Mouse (Mus musculus) erythroblast, embryonic 14.5 days (primary cell): ENCODE data around the gene Scamp4. TPM values are rescaled to one million over a fixed set of nuclear protein-coding genes. Genes with fewer than 3 reads are reported as not detected.

Experiments
- H3K27me3 ChIP-seq: 2 replicates; pipeline ENCODE4 v1.6.1; 2012; ENCODE audit warnings: inconsistent platforms; ENCODE audit not compliant: control insufficient read depth
- H3K36me3 ChIP-seq: 2 replicates; pipeline ENCODE4 v1.6.1; 2012; ENCODE audit warnings: mild to moderate bottlenecking, inconsistent platforms; ENCODE audit not compliant: control insufficient read depth
- H3K4me1 ChIP-seq: 2 replicates; pipeline ENCODE4 v1.6.1; 2012; ENCODE audit warnings: inconsistent platforms; ENCODE audit not compliant: control insufficient read depth
- H3K4me3 ChIP-seq: replicated peaks from 2 replicates; pipeline ENCODE3; 2012; ENCODE audit warnings: moderate library complexity, mild to moderate bottlenecking, inconsistent platforms
- H3K9me3 ChIP-seq: 2 replicates; pipeline ENCODE4 v1.6.1; 2012; ENCODE audit warnings: low read length, inconsistent platforms, mixed read lengths; ENCODE audit not compliant: control insufficient read depth
- GATA1 ChIP-seq: IDR thresholded peaks from 2 replicates; pipeline ENCODE4 v1.6.1; 2012; ENCODE audit warnings: low read length, inconsistent platforms, mixed read lengths
- TAL1 ChIP-seq: IDR thresholded peaks from 3 replicates; pipeline ENCODE4 v1.6.1; 2012; ENCODE audit warnings: low read length, inconsistent platforms, mixed read lengths
- polyA plus RNA-seq: library from polyadenylated mRNA; stranded (reverse); fragments of >175 nt; gene quantifications from 2 replicates; pipeline ENCODE4 v1.2.3, GENCODE M21; 2012

The Scamp4 gene
- 6.8 and 7.3 TPM in 2 replicates for polyA plus RNA-seq

DNA sequence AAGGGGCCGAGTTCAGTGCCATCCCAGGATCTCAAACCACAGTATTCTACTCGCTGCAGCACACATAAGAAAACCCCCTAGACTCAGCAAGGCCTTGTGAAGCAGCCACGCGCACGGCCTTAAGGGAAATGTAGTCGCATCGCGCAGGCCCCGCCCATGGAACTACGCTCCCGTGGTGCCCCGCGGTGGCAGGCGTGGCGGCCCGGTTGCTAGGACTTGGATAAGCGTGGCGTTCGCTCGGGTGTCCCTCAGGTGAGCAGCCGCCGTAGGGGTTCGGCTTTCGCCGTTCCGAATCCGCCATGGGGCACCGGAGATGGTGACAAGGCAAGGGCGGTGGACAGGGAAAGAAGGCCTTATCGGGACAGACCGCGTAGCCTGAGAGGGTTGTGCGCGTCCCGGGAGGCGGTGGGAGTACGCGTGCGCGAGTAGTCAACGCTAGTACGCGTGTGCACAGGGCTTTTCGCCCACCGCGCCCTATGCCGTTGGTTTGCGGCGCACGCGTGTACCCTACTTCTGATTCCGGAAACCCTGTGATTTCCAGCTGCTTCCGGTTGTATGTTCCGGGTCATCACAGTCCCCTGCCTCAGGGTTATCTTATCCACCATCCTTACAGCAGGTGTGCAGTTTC is at the start of gene Scamp4, which contains the start of gene Adat3:
Gene Scamp4 (plus strand): TSS at position 175 of the 628 bp plus-strand sequence.
Gene Adat3 (plus strand): TSS at position 183 of the 628 bp plus-strand sequence.
- TF ChIP-seq TAL1 (no peak), GATA1 (0 out of 2 replicates have a peak, but pooled peaks have one; percentile 4)
- H3K36me3 ChIP-seq = peaks cover 37% of the 10 kb centered on the region
- H3K27me3 ChIP-seq = no peaks in the 10 kb centered on the region
- H3K9me3 ChIP-seq = peaks cover 7% of the 10 kb centered on the region
- H3K4me1 ChIP-seq = peaks cover 89% of the 10 kb centered on the region
- peak within 1 kb of the TSS; percentile 70 for H3K4me3 ChIP-seq

DNA sequence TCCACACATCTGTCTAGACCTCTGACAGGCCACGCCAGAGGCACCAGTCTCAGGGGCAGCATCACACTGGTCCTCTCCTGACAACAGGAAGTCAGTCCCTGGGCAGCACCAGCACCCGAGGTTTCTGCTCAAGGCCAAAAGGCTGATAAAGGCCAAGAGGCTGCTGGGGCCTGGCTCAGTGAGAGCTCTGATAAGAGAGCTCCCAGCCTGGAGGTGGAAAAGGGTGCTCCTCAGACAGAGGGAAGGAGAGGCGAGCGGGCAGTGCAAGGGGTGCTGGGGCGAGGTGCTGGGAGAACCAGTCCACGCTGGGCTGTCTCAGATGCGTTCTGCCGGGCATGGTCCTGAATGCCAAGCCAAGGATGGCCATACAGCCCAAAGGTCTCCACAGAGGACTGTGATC is 49.1 kb upstream of the Scamp4 start:
- peak; percentile 85 for TF ChIP-seq GATA1
- peak; percentile 74 for TF ChIP-seq TAL1
- Histone ChIP-seq H3K4me1 (peaks cover 84% of the 10 kb centered on the region), H3K36me3 (peaks cover 81% of the 10 kb centered on the region), H3K9me3 (no peaks in the 10 kb centered on the region), H3K4me3 (peak overlapping the region; percentile 57), H3K27me3 (no peaks in the 10 kb centered on the region)

- peak overlapping the region; percentile 57 for H3K4me3 ChIP-seq
- H3K9me3 ChIP-seq = no peaks in the 10 kb centered on the region
- H3K4me1 ChIP-seq = peaks cover 84% of the 10 kb centered on the region
- H3K27me3 ChIP-seq = no peaks in the 10 kb centered on the region
- TF ChIP-seq GATA1 = no peak
- no peak for TF ChIP-seq TAL1
- H3K36me3 ChIP-seq = peaks cover 81% of the 10 kb centered on the region
Measured at GRCm38 (mm10) chr10:80553997-80554396, 48.7 kb upstream of the Scamp4 start.

DNA sequence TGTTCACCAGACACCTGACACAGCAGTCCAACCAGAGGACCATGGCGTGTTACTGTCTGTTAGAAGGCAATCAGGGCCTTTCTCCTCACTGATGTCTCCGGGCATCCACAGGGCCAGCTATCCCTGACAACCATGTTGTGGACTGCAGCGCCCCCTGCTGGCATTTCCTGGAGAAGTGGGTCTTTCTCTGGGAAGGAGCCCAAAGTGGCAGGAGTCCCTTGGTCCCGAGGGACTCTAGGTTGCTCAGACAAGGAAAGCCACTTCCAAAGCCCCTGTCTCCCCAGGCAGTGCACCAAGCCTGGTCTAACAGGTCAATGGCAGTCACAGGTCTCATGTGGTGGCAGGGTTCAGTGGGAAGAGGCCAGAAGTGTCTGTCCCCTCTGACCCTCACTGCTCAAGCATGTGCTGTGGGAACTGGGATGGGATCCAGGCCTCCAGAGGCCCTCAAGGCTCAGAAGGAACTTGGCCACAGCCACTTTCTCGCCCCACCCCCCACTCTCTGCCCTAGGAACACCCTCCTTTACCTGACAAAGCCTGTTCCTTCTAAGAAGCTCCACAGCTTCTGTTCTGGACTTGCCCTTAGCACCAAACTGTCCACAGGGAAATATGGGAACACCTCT is 45.2 kb upstream of the Scamp4 start:
- H3K4me1 ChIP-seq = peaks cover 81% of the 10 kb centered on the region
- peaks cover 58% of the 10 kb centered on the region for H3K36me3 ChIP-seq
- TF ChIP-seq GATA1 = no peak
- TF ChIP-seq TAL1 = no peak
- no peaks in the 10 kb centered on the region for H3K9me3 ChIP-seq
- no peaks in the 10 kb centered on the region for H3K27me3 ChIP-seq
- no peak overlapping the region for H3K4me3 ChIP-seq

DNA sequence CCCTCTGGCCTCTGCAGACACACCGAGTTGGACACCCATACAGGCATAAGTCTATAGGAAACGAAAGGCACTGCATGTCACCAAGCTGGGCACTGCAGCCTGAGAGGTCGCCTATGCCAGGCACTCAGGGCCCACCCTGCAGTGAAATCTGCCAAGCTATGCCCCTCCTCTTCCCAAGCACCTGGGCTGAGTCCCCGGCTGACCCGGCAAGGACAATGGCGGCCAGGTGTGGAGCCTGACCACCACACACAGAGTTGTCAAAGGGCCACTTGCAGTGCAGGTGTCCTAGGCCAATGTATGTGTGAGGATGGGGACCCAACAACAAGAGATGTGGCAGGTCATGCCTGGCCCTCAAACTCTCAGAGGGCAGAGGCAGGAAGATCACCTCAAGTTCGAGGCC is 43.2 kb upstream of the Scamp4 start:
- H3K4me1 ChIP-seq = peaks cover 74% of the 10 kb centered on the region
- H3K36me3 ChIP-seq = peaks cover 54% of the 10 kb centered on the region
- H3K9me3 ChIP-seq = no peaks in the 10 kb centered on the region
- no peaks in the 10 kb centered on the region for H3K27me3 ChIP-seq
- TF ChIP-seq GATA1 (no peak), TAL1 (no peak)
- peak overlapping the region; percentile 46 for H3K4me3 ChIP-seq

DNA sequence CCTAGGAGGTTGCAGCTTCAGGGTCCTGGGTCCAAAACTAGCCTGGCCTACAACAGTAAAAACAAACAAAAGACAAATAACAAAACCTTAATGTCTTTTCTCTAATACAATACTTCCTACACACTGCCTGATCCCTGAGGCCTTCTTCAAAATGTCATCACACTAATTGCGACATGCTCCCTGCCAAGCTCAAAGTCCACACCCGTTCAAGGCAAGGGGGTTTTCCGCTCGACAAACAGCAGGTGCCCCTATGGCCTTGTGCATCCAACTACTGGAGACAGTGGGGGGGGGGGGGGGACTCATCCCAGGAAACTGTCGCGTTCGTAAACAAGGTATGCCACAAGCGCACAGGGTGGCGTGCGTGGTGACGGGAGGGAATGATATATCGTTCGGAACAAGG is 42.1 kb upstream of the Scamp4 start:
- Histone ChIP-seq H3K9me3 (no peaks in the 10 kb centered on the region), H3K4me3 (peak overlapping the region; percentile 90), H3K36me3 (peaks cover 58% of the 10 kb centered on the region), H3K27me3 (no peaks in the 10 kb centered on the region), H3K4me1 (peaks cover 66% of the 10 kb centered on the region)
- no peak for TF ChIP-seq GATA1
- no peak for TF ChIP-seq TAL1

DNA sequence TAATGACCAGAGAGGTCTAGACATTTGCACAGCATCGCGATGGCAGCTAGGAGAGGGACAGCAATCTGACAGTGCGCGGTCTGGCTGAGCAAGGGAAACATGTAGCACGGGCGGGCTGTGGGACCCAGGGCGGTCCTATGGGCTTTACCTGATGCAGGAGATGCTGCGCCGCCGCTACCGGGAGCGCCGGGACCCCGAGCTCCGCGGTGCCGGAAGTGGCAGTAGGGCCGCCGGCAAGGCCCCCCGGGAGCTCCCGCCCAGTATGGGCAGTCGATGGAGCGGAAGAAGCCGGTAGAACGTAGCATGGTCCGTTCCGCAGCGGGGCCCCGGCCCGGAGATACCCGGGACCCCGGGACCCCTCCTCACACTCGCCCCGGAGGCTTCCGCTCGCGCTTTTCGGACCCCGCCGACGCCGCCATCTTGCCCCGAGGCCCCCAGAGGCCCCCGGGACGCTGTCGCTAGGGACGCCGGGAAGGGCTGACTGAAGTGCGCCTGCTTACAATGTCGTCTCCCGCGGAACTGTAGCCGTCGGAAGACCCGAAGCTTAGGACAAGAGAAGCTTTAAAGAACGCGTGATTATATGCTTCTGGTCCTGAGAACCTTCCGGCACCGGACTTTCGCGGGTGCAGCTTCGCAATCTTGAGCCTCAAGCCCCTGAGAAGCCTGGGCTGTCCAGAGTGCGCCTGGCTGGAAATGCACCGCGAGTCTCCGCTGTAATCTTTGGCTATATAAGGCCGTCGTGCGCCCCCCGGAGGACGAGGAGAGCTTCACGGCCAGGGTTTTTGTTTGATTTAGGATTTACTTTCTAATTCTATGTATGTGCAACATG is 41.3 kb upstream of the Scamp4 start, which contains the start of gene Rexo1:
Gene Rexo1 (minus strand): TSS at position 445 of the 829 bp plus-strand sequence.
- TF ChIP-seq GATA1 (no peak), TAL1 (no peak)
- H3K36me3 ChIP-seq = peaks cover 64% of the 10 kb centered on the region
- peaks cover 71% of the 10 kb centered on the region for H3K4me1 ChIP-seq

DNA sequence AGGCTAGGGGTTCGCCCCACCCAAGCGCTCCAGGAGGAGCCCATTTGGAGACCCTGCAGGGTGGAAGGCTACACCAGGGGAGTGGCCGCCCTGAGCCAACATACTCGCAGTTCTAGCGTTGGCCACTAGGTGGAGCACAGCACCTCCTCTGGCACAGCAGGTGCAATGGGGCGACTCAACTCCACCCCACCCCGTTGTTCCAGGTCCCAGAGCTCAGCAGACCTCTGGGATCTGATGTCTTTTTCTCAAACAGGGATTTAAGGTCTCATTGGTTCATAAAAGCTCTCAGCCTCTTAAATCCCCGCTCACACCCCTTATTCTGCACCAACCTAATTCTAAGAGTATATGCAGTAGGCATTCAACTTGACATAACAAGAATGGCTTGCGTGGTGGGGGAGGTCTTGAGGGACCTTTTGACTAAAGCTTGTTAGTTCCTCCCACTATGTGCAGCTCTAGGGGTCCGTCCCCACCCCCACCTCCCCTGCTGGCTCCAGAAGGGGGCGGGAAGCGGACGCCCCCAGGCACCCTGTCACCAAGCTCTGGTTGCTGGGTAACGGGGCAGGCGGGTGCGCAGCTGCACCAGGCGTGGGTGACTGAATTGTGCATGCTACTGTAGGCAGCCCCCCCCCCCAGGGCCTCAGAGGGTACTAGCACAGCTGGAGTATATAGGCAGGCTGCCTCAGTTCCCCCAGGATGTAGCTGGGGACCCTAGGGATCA is 36.1 kb upstream of the Scamp4 start:
- Histone ChIP-seq H3K9me3 (no peaks in the 10 kb centered on the region), H3K4me1 (peaks cover 78% of the 10 kb centered on the region), H3K4me3 (no peak overlapping the region)

More for the DNA sequence above, 41.3 kb upstream of the Scamp4 start, which contains the start of gene Rexo1:
- Histone ChIP-seq H3K9me3 (no peaks in the 10 kb centered on the region), H3K27me3 (no peaks in the 10 kb centered on the region), H3K4me3 (peak within 1 kb of the TSS; percentile 90)

More for the DNA sequence above, 36.1 kb upstream of the Scamp4 start:
- Histone ChIP-seq H3K36me3 (peaks cover 79% of the 10 kb centered on the region), H3K27me3 (no peaks in the 10 kb centered on the region)
- TF ChIP-seq TAL1 (no peak), GATA1 (no peak)
